Mouse (Mus musculus): ENCODE measurements around the gene Paqr5.

Gene Paqr5

DNA sequence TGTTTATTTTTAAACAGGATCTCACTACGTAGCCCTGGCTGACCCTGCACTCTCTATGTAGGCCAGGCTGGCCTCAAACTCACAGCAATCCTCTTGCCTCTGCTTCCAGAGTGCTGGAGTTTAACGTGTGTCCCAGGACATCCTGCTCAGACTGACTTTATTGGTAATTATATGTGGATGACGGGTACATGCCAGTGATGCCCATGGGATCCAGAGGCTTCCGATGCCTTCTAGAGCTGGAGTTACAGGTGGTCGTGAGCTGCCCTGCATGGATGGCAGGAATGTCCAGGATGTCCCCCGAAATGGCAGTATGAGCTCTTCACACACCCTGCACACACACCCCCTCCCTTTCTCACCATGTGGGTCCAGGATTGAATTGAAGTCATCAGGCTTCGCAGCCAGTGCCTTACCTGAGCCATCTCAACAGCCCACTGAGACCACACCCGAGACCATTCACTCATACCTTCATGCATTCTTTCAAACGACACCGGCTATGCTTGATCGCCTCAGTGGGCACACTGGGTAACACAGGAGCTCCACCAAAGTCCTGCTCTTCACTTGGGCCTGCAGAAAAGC lies 117.7 kb downstream of the Paqr5 start:
- DNase-seq (ENCODE audit: low spot score) = no peak

DNA sequence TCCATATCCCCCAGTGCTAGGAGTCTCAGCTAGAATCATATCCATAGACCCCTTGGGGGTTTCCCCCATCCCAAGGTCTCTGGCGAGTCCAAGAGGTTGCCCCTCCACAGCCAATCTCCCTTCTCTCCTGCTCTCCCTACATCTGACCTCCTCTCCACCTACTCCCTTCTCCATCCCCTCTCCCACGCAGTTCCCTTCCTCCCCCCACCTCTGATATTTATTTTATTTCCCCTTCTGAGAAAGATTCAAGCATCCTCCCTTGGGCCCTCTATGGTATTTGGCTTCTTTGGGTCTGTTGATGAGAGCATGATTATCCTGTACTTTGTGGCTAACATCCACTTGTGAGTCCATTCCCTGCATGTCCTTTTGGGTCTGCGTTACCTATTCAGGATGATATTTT lies 118.3 kb downstream of the Paqr5 start:
- DNase-seq (ENCODE audit: low spot score) = no peak

DNA sequence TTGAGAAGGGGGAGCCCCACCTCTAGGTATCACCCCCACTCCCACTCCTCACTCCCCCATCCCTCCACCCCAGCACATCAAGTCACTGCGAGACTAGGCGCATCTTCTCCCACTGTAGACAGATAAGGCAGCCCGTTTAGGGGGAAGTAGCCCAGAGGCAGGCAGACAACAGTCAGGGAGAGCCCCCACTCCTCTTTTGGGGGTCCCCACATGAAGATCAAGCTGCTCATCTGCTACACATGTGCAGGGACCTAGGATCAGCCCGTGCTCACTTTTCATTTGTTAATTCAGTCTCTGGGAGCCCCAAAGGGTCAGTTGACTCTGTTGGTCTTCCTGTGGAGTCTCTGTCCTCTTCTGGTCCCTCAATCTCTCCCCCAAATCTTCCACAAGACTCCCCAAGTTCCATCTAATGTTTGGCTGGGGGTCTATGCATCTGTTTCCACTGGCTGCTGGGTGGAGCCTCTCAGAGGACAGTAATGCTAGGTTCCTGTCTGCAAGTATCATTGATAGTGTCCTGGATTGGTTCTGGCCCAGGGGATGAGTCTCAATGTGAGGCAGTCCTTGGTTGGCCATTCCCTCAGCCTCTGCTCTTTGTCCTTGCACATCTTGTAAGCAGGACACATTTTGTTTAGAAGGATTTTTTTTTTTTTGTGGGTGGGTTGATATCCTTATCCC lies 118.9 kb downstream of the Paqr5 start:
- no peak for DNase-seq (ENCODE audit: low spot score)

DNA sequence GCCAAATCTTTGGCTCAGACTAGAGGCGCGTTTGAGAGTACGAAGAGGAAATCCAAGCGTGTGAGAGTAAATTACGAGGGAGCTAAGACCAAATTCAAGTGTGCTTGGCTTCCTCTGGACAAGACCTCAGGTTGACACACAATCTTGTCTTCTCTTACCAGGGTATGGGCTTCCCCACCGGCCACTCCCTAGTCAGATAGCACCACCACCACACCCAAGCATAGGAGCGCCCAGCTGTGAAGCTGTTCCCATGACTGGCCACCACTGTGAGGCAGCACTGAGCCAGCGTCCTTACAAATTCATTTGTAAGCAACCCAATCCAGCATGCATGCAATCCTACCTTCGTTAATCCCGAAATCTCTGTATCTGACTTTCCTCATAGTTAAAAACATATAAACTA lies 119.7 kb downstream of the Paqr5 start:
- peak; percentile 54 for DNase-seq (ENCODE audit: low spot score)

DNA sequence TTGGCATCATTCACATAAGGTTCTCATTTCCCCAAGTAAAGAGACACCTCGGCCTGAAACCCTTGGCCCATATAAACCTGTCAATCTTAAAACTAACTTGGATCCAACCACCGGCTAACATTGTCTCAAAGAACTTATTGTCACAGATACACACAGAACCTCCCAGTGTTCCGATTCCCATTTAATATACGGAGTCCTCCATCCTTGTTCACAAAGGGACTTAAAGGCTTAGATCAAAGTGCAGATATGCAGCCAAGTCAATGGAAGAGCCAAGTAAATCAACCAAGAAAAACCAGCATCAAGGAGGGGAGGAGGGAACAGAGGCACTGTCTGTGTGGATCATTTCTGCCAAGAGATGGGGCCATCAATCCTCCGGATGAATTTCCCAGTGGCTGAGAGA lies 121.1 kb downstream of the Paqr5 start:
- DNase-seq (ENCODE audit: low spot score) = no peak

DNA sequence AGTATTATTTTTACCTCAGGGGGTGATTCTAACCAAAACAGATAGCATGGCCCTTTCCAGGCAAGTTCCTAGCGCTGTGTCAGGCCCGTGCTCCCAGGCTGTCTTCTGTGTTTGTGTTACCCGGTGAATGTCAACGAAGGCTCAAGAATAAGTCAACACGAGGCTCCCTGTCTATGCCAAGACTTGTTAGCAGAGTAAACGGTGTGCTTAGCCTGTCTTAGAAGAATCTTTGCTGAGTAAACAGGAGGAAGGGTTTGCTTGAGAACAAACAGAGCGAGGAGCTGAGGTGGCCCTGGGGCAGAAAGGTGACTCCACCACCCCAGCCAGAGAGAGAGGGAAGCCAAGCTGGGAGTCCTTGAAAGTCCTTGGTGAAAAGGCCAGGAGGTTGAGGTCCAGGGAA lies 122.5 kb downstream of the Paqr5 start:
- DNase-seq (ENCODE audit: low spot score) = no peak
